23 mouse cellular contexts compared by ENCODE assay signal in genomic region chr17:67602556-67602955, GRCm38 (mm10). TPM values are rescaled to one million over a fixed set of nuclear protein-coding genes. Genes with fewer than 3 reads are reported as not detected.
DNase-seq lines count a peak whose midpoint lies in the region; TF ChIP-seq lines count a peak whose summit lies in the region.
"Had no signal": no experiment of that assay in that cellular context is flagged by ENCODE, and none has a peak within 500 bp of the region (broad histone marks: within the 10 kb centered on the region; RNA-seq: fewer than 3 reads in every experiment).

No protein-coding gene starts in this region.

- intact Hi-C loops in heart, postnatal 25 days (cut with DNase I) = no loop called here
- intact Hi-C loops in left cerebral cortex, postnatal 4 days (cut with DNase I) = no loop called here
- intact Hi-C loops in left cerebral cortex, postnatal 10 days (cut with DNase I) = no loop called here

- TF ChIP-seq POLR2A in brain, embryonic 14.5 days (IDR thresholded peaks at IDR 0.05; ENCODE audit: borderline replicate concordance, extremely low read depth, insufficient read depth, insufficient read length, poor library complexity, severe bottlenecking) = no peak

- peak; percentile 95 for DNase-seq in heart, adult 11 months
- DNase-seq in heart, postnatal 25 days (ENCODE audit: low spot score) = no peak
- DNase-seq in left cerebral cortex, postnatal 4 days = peak; percentile 32
- no peak for DNase-seq in left cerebral cortex, postnatal 10 days (ENCODE audit: extremely low spot score in 1 of 2, low spot score in 2 of 2)
- peak; percentile 86 for DNase-seq in Muller cell, postnatal 12 days (ENCODE audit: inconsistent ontology term)
- peak; percentile 79 for DNase-seq in brain, embryonic 14.5 days (ENCODE audit: low read depth)
- DNase-seq in layer of hippocampus, postnatal 10 days (ENCODE audit: low spot score in 2 of 2) = no peak
- DNase-seq: adrenal gland, adult 8-10 months; cerebellum, adult 11-12 months; kidney, adult 11 months; right cerebral cortex, adult 18-20 months; thymus, postnatal 14 days had no signal

- TF ChIP-seq CTCF in brain, embryonic 14.5 days (IDR thresholded peaks at IDR 0.05; ENCODE audit: borderline replicate concordance, extremely low read depth, insufficient read depth, insufficient read length) = no peak

RNA-seq across cellular contexts. Expression of gene Lrrc30, which starts 30.0 kb away (rescaled TPM):
- total RNA-seq in heart, postnatal 25 days (2021) = under 1 TPM; 0.29 to 0.53 TPM
- not detected for total RNA-seq in left cerebral cortex, postnatal 4 days (2021)
- not detected for total RNA-seq in left cerebral cortex, postnatal 10 days (2021)
- polyA plus RNA-seq in brain, embryonic 14.5 days (2012; rRNA removed) = not detected in 2 replicates
- not detected for total RNA-seq in layer of hippocampus, postnatal 10 days (2021)
- total RNA-seq: granulocyte monocyte progenitor cell, adult 5-6 weeks; hematopoietic stem cell, adult 5-6 weeks; layer of hippocampus, postnatal 25 days; left cerebral cortex, postnatal 14 days; megakaryocyte progenitor cell, adult 5-6 weeks had no signal
- polyA plus RNA-seq: kidney, embryonic 16.5 days; large intestine, adult 2 months; liver, embryonic 16.5 days; midbrain, embryonic 12.5 days; neural tube, embryonic 13.5 days; stomach, postnatal 0 days had no signal

Comparison
In these comparisons a context has a peak if more than half of its experiments do, and no peak if none do; other contexts are left out.
1. DNase-seq: peak in heart, adult 11 months (single experiment), left cerebral cortex, postnatal 4 days (single experiment), Muller cell, postnatal 12 days (single experiment) and brain, embryonic 14.5 days (single experiment); none in heart, postnatal 25 days (single experiment), left cerebral cortex, postnatal 10 days (0 of 2) and layer of hippocampus, postnatal 10 days (0 of 2).